Mouse (Mus musculus) frontal cortex, adult (tissue): ENCODE results near the gene Zfp740.
A peak's percentile ranks its signal among the peaks of the same experiment; 100 is the strongest.
"Not testable (repeated sequence)": the region's sequence is repeated elsewhere in the genome, so short reads cannot be mapped to it uniquely, and the experiment has no call there.

ENCODE experiments used
- ATAC-seq: cut with Nextera tagmentation; 2 replicates; pipeline ENCODE4 v1.9.2; 2017; ENCODE audit warnings: mild to moderate bottlenecking, moderate library complexity, mixed read lengths; ENCODE audit not compliant: low TSS enrichment

The Zfp740 gene

DNA sequence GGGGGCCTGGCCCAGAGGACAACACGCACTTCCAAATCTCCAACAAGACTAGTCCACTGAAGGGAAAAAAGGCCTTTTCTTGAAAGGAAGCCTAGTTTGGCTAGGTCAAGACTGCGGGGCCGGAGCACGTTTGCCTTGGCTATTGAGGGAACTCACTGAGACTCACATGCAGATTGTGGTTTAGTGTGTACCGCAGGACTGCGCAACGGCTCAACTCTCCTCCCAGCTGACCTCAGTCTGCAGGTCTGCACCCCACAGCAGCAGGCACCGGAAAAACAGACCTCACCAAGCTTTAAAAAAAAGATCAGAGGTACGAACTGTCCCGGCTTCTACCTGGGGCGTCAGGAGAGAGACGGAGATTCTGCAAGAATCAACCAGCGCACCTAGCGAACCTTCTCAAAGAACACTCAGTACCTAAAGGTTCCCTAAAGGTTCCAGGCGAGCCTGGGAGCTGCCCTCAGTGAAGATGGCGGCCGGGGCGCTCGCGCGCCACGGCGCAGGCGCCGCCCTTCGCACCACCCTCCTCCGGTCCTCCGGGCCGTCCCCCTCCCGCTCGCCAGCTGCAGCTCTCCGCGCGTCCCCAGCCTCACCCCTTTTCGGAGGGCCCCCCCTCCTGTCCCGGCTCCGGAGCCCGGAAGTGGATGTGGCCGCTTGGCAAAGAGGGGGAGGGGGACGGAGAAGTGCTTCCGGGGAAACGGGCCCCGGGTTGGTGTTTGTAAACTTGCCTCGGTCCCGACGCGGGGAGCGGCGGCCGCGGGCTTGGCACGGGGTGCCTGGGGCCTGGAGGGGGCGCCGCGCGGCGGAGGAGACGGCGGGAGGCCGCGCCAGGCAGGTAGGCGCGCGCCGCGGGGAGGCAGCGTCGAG lies at the start of gene Zfp740:
Gene Zfp740, plus strand, starts transcription at position 279 of the 864 bp plus-strand sequence.
- ATAC-seq: peak; percentile 91

GRCm38 (mm10) chr15:102155006-102155405 lies 48.0 kb upstream of the Zfp740 start:
- not testable (repeated sequence) for ATAC-seq

- no peak for ATAC-seq
These were observed 46.2 kb upstream of the Zfp740 start for GRCm38 (mm10) chr15:102156836-102157235.

DNA sequence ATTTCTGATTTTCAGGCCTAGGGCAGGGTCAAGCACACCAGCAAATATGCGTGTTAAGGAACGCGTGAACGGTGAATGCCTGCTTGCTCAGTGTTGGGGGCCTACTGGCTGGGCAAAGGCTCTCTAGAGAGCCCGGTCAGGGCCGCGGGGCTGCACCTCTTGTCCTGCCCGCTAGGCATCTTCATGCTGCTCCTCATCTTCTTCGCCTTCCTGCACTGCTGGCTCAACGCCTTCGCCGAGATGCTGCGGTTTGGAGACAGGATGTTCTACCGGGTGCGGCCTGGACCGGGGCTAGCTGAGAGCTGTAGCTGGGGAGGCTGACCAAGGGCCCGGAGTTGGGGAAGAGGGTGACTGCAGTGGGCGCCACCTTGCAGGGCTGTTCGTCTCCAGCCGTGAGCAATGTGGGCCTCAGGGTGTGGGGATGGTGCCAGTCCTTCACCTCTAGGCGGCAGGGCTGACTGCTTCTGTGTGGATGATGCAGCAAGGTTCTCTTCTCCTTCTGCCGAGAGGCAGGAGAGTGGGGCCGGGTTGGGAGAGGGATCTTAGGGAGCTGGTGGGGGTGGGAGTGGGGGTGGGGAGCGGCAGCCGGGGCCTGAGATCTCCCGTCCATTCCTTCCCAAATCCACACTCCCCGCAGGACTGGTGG lies 42.5 kb upstream of the Zfp740 start:
- no peak for ATAC-seq

- no peak for ATAC-seq
These were observed 39.0 kb upstream of the Zfp740 start for GRCm38 (mm10) chr15:102163900-102164693.

DNA sequence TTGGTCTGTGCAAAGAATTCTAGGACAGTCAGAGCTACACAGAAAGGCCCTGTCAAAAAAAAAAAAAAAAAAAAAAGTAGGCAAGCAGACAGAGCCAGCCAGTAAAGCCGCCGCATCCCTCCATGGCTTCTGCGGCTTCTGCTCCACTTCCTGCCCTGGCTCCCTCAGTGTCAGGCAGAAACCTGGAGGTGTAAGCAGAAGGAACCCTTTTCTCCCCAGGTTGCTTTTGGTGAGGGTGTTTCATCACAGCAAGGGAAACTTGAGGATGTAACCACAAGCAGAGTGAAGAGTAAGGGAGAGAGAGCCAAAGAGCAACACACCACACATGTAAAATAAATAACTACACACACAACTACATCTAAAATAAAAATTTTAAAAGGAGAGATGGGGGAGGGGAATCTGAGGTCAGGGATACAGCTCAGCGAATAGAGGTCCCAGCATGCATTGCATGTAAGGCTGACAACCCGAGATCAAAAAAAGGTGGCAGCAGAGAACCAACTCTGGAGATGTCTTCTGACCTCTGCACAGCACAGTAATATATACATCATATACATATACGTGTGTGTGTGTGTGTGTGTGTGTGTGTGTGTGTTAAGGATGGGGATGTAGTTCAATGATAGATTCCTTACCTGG lies 37.5 kb upstream of the Zfp740 start:
- ATAC-seq: no peak

DNA sequence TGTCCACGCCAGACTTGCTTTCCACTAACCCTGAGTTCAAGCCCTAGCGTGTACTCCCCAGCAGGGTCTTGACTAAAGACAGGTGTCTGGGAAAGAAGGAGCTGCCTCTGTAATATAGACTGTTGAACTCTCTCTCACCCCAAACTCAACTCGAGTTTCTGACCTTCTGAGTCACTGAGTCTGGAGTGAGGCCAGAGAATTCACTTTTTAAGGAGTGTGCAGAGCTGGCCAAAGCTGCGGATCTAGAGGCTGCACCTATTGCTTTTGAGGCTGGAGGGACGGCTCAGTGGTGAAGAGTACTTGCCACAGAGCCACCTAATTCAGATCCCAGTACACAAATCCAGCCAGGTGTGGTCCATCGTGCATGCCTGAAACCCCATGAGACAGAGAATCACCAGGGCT lies 35.4 kb upstream of the Zfp740 start:
- no peak for ATAC-seq

DNA sequence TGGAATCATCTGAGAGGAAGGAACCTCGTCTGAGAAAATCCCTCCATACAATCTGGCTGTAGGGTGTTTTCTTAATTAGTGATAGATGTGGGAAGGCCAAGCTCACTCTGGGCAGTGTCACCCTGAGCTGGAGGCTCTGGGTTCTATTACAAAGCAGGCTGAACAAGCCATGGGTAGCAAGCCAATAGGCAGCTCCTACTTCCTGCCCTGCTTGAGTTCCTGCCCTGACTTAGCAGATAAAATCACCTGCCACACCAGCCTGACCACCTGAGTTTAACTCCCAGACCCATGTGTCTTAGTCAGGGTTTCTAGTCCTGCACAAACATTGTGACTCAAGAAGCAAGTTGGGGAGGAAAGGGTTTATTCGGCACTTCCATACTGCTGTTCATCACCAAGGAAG lies 34.0 kb upstream of the Zfp740 start:
- no peak for ATAC-seq

- no peak for ATAC-seq
These were observed 29.5 kb upstream of the Zfp740 start for GRCm38 (mm10) chr15:102173581-102173980.

DNA sequence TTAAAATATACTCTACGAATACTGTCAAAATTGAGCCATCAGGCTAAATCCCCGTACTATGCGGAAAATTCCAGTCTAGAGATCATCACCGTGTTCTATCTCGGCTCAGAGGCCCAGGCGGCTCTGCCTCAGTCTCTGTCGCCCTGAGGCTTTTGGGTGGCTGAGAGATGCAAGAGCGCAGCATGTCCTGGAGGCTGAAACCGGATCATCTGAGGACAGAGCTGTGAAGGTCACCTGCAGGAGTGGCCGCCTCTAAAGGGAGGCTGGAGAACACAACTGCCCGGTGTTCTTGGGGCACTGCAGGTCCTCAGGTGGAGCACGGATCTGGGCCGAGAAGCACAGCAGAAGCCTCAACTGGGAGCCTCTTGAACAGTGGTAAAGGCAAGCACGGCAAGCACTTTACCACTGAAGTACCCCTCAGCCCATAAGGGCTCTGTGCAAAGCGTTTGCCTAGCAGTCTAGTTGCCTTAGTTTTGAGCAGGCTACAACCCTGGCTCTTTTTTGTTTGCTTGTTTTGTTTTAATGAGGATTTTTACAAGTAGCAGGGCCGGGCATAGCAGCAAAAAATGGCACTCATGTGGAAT lies 27.2 kb upstream of the Zfp740 start:
- no peak for ATAC-seq

GRCm38 (mm10) chr15:102176571-102177316 lies 26.3 kb upstream of the Zfp740 start:
- ATAC-seq: no peak

DNA sequence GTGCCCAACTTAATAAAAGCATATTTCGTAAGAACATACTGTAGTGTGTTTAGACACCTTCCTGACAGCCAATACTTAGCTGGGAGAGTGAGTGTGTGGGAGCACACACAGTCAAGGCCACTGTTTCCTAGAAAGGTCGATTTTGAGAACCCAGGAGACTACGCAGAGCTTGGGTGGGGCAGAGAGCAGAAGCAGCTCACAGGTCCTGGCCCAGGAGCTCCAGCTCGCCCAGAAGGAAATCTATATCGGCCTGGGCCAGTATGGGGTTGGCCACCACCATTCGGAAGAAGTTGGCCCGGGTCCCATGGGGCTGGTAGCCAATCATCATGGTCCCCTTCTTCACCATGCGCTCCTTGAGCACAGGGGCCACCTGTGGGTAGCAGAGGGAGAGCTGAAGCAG lies 25.6 kb upstream of the Zfp740 start:
- no peak for ATAC-seq

GRCm38 (mm10) chr15:102178279-102178678 lies 24.8 kb upstream of the Zfp740 start:
- peak; percentile 50; the same call in 1 of the 2 replicates for ATAC-seq

DNA sequence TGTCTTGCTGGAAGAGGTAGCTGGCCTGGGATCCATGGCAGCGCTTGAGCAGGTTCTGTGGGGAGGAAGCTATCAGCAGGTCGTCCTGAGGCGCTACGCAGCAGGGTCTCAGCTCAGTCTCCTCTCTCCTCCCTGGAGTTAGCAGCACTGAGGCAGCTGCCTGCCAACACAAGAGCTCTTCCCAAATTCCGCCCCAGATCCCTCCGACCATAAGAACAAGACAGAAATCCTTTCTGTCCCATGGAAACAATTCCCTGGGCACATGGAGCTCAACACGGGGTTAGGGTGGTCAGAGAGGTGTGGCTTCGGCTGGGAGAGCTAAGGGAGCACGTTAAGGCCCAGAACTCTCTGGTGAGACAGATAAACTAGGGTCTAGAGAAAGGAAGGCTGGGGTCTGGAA lies 23.9 kb upstream of the Zfp740 start:
- no peak for ATAC-seq

DNA sequence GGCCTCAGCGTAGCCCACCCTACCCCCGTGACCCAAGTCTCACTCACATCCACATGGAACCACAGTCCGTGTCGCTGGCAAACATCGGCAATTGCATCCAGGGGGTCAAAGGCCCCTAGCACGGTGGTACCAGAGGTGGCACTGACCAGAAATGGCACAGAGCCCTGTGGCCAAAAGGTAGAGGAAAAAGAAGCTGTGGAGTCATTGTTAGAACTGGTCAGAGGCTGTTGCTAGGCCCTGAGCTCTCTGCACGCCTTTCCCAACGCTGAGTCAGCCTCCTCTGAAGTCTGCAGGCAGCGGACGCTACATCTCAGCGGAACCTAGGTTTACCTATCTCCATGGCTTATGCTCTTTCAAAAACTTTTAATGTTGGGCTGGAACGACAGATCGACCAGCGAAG lies 23.1 kb upstream of the Zfp740 start:
- ATAC-seq: no peak

- ATAC-seq: no peak
These were observed 20.0 kb upstream of the Zfp740 start for GRCm38 (mm10) chr15:102183076-102183475.

DNA sequence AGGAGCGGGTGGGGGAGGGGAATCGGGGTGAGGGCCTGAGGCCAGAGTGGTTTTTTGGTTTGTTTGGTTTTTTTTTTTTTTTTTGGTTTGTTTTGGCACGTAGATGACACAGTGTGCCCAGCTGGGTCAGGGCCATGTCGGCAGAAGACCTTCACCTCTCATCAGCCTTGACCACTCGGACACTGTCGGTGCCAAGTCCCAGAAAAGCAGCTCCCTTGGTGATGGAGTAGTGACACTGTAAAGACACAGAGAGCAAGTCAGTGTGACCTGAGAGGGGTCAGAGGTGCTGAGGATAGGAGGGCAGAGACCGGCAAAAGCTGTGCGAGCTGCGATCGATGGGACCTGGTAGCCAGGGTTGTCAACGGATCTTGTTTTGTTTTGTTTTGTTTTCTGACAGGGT lies 16.8 kb upstream of the Zfp740 start:
- ATAC-seq: no peak

DNA sequence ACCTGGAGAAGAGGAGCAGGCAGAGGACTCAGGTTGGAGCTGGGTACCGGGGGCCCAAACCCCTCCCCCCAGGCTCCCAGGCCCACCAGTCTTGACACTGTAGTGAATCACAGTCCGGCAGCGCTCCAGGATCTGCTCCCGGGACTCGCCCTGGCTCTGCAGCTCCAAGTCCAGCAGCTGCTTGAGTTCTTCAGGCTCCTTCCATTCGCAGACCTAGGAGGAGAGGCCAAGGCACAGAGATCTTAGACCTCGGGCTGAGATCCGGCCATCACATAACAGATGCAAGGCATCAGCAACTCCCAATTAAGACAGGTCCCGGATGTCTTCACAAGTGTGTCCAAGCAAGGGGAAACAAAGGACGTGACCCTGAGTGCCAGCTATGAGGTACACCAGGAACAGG lies 15.0 kb upstream of the Zfp740 start:
- ATAC-seq: no peak

- no peak for ATAC-seq
These were observed 14.2 kb upstream of the Zfp740 start for GRCm38 (mm10) chr15:102188883-102189282.

GRCm38 (mm10) chr15:102191699-102192098 lies 11.3 kb upstream of the Zfp740 start:
- no peak for ATAC-seq

GRCm38 (mm10) chr15:102192271-102192812 lies 10.7 kb upstream of the Zfp740 start:
- ATAC-seq: no peak
